Mouse (Mus musculus): ENCODE data around the gene Borcs7. TPM values are rescaled to one million over a fixed set of nuclear protein-coding genes. Genes with fewer than 3 reads are reported as not detected.
A peak's percentile ranks its signal among the peaks of the same experiment; 100 is the strongest.

Gene Borcs7
- 18.1 and 19.7 TPM in 2 replicates for polyA plus RNA-seq (2014; fragmentation: Nextera tagmentation; extraction: Ambion mirVana)

DNA sequence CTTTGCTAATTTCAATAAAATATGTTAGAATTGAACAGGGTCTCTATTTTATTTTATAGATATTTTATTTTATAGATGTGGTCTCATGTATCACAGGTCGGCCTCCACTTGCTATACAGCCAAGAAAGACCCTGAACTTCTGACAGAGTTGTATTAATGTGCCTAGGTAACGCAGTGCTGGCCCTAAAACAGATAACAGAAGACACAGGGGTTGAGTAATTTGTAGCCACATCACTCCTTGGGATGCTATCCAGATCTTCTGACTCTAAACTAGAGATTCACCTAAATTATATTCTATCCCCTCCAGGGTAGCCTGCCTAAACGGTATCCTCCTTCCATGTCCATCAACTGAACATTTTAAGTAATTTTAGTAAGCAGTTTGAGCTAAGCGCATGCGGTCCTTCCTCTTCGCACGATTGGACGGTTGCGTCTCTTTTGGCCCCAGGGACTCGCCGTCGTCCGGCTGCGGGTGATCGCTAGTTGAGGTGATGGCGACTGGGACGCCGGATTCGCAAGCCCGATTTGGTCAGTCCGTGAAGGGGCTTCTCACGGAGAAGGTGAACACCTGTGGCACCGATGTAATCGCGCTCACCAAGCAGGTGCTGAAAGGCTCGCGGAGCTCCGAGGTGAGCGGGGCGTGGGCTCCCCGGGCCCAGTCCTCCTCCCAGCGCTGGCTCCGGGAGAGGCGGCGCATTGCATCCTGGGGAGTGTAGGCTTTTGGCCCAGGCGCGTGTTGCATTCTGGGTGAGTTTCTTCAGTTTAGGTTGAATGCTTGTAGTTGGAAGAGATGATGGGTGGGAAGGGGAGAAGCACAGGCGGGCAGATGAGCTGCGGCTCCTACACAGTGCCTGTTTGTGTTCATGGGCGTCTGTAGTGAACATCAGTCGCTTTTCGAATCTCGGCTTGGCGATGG, at the start of gene Borcs7:
Gene Borcs7, plus strand, starts transcription at position 447 of the 913 bp plus-strand sequence.
- Histone ChIP-seq H3K27ac (ENCODE audit: low read length) (peak within 1 kb of the TSS; percentile 66), H3K27me3 (ENCODE audit: control insufficient read depth, insufficient read depth, low read length) (no peaks in the 10 kb centered on the region), H3K4me1 (ENCODE audit: control insufficient read depth, insufficient read depth, low read length) (0 out of 2 replicates have a peak, but pooled peaks cover 5% of the 10 kb centered on the region), H3K4me2 (replicated peaks; ENCODE audit: low read depth, low read length) (peak within 1 kb of the TSS; percentile 36), H3K4me3 (ENCODE audit: low read depth, low read length) (peak within 1 kb of the TSS; percentile 76), H3K9me3 (ENCODE audit: control insufficient read depth, low read depth, low read length) (no peaks in the 10 kb centered on the region), H3K9ac (replicated peaks; ENCODE audit: low read depth, low read length) (peak within 1 kb of the TSS; percentile 81), H3K36me3 (ENCODE audit: control insufficient read depth, insufficient read depth, low read length) (no peaks in the 10 kb centered on the region)
- 2% methylated on average over 44 of the region's 44 CpGs for WGBS
- peak; percentile 94 for ATAC-seq (ENCODE audit: insufficient number of reproducible peaks, insufficient read depth, low FRiP score, low read depth)

GRCm38 (mm10) chr19:46640780-46641179, 48.9 kb upstream of the Borcs7 start:
- no peak overlapping the region for H3K4me3 ChIP-seq (ENCODE audit: low read depth, low read length)
- H3K4me1 ChIP-seq (ENCODE audit: control insufficient read depth, insufficient read depth, low read length), result peaks cover 51% of the 10 kb centered on the region
- no peaks in the 10 kb centered on the region for H3K27me3 ChIP-seq (ENCODE audit: control insufficient read depth, insufficient read depth, low read length)
- peaks cover 12% of the 10 kb centered on the region for H3K36me3 ChIP-seq (ENCODE audit: control insufficient read depth, insufficient read depth, low read length)
- WGBS, result 79% methylated on average over 8 of the region's 8 CpGs
- H3K4me2 ChIP-seq (replicated peaks; ENCODE audit: low read depth, low read length), result no peak overlapping the region
- H3K27ac ChIP-seq (ENCODE audit: low read length), result peak overlapping the region; percentile 28; the same call in 1 of the 2 replicates
- no peak overlapping the region for H3K9ac ChIP-seq (replicated peaks; ENCODE audit: low read depth, low read length)
- ATAC-seq (ENCODE audit: insufficient number of reproducible peaks, insufficient read depth, low FRiP score, low read depth), result no peak
- H3K9me3 ChIP-seq (ENCODE audit: control insufficient read depth, low read depth, low read length), result no peaks in the 10 kb centered on the region

DNA sequence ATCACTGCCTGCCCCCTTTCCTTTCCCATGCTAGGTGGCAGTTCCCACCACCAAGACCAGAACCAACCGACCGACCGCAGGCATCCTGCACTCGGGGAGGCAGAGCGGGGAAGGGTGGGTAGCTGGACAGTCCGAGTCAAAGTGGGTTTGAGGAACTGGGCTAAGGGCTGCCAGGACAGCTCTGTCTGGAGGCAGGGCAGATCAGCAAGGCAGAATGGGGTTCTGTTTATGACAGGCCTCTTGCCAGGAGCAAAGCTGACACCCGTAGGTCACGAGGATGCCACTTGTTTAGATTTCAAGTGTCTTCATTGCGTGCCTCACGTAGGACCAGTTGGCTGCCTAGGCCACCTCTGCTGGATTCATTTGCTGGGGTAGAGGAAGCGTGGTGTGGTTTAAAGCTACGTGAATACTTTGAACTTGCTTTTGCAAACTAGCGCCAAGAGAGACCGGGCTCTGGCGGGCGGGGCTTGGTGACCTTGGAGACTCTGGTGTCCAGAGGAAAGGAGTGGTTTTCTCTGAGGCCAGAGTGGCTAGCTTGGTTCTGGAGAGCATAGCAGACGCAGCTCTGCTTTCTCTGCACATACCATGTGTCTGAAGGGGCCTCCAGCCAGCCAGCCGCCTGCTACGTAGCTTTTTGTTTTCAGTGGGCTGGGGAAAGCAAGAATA, 48.2 kb upstream of the Borcs7 start:
- 34% methylated on average over 19 of the region's 19 CpGs for WGBS
- peaks cover 48% of the 10 kb centered on the region for H3K4me1 ChIP-seq (ENCODE audit: control insufficient read depth, insufficient read depth, low read length)
- ATAC-seq (ENCODE audit: insufficient number of reproducible peaks, insufficient read depth, low FRiP score, low read depth), result peak; percentile 20; the same call in 1 of the 2 replicates

GRCm38 (mm10) chr19:46642136-46642753, 47.5 kb upstream of the Borcs7 start:
- 38% methylated on average over 22 of the region's 22 CpGs for WGBS
- Histone ChIP-seq H3K27me3 (ENCODE audit: control insufficient read depth, insufficient read depth, low read length) (no peaks in the 10 kb centered on the region), H3K9ac (replicated peaks; ENCODE audit: low read depth, low read length) (peak overlapping the region; percentile 18; the same call in 1 of the 2 replicates), H3K4me3 (ENCODE audit: low read depth, low read length) (no peak overlapping the region), H3K36me3 (ENCODE audit: control insufficient read depth, insufficient read depth, low read length) (peaks cover 19% of the 10 kb centered on the region), H3K9me3 (ENCODE audit: control insufficient read depth, low read depth, low read length) (no peaks in the 10 kb centered on the region), H3K4me2 (replicated peaks; ENCODE audit: low read depth, low read length) (peak overlapping the region; percentile 27), H3K4me1 (ENCODE audit: control insufficient read depth, insufficient read depth, low read length) (peaks cover 48% of the 10 kb centered on the region), H3K27ac (ENCODE audit: low read length) (peak overlapping the region; percentile 93)
- no peak for ATAC-seq (ENCODE audit: insufficient number of reproducible peaks, insufficient read depth, low FRiP score, low read depth)

More for the DNA sequence above, 48.2 kb upstream of the Borcs7 start:
- Histone ChIP-seq H3K9me3 (ENCODE audit: control insufficient read depth, low read depth, low read length) (no peaks in the 10 kb centered on the region), H3K4me3 (ENCODE audit: low read depth, low read length) (no peak overlapping the region), H3K36me3 (ENCODE audit: control insufficient read depth, insufficient read depth, low read length) (peaks cover 16% of the 10 kb centered on the region), H3K9ac (replicated peaks; ENCODE audit: low read depth, low read length) (0 out of 2 replicates have a peak overlapping the region, but pooled peaks have one; percentile 3), H3K4me2 (replicated peaks; ENCODE audit: low read depth, low read length) (peak overlapping the region; percentile 27), H3K27me3 (ENCODE audit: control insufficient read depth, insufficient read depth, low read length) (no peaks in the 10 kb centered on the region), H3K27ac (ENCODE audit: low read length) (peak overlapping the region; percentile 93)

DNA sequence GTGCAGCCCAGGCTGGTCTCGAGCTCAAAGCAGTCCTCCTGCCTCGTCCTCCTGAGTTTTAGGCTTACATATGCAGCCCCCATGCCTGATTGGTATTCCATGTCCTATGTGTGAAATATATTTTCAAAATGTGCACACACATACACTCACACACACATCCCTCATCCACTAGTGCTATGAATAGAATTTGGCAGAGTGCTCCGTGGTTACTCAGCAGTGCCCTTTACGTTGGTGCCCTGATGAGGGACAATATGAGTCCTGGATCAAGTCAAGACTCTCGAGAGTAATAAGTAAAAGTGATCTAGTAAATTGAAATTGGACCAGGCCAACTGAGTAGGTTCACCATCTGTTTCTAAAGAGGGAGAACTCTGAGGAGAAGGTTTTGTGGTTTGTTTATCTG, 46.5 kb upstream of the Borcs7 start:
- WGBS, result 79% methylated on average over 5 of the region's 5 CpGs
- Histone ChIP-seq H3K4me1 (ENCODE audit: control insufficient read depth, insufficient read depth, low read length) (peaks cover 48% of the 10 kb centered on the region), H3K27ac (ENCODE audit: low read length) (no peak overlapping the region; the same call in 1 of the 2 replicates), H3K9ac (replicated peaks; ENCODE audit: low read depth, low read length) (no peak overlapping the region), H3K4me2 (replicated peaks; ENCODE audit: low read depth, low read length) (no peak overlapping the region), H3K9me3 (ENCODE audit: control insufficient read depth, low read depth, low read length) (no peaks in the 10 kb centered on the region), H3K27me3 (ENCODE audit: control insufficient read depth, insufficient read depth, low read length) (no peaks in the 10 kb centered on the region), H3K4me3 (ENCODE audit: low read depth, low read length) (no peak overlapping the region), H3K36me3 (ENCODE audit: control insufficient read depth, insufficient read depth, low read length) (peaks cover 22% of the 10 kb centered on the region)
- ATAC-seq (ENCODE audit: insufficient number of reproducible peaks, insufficient read depth, low FRiP score, low read depth), result no peak

DNA sequence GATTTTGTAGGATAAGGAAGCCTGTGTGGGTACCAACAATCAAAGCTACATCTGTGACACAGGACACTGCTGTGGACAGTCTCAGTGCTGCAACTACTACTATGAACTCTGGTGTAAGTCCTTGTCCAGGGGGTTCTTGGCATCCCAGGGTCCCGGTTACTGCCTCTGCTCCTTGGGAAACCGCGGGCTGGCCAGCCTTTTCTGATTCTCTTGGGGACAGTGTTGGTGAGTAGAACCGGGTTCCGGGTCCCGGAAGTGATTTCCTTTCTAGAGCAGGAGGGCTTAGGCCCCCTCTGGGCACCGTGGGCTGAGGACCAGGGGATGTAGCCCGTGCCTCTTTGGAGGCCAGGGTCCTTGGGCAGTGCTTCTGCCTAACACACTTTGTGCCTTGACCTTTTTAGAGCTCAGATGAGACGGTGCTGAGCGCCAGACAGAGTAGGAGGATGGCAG, 45.3 kb upstream of the Borcs7 start:
- Histone ChIP-seq H3K27ac (ENCODE audit: low read length) (peak overlapping the region; percentile 70), H3K27me3 (ENCODE audit: control insufficient read depth, insufficient read depth, low read length) (no peaks in the 10 kb centered on the region), H3K9ac (replicated peaks; ENCODE audit: low read depth, low read length) (no peak overlapping the region), H3K4me3 (ENCODE audit: low read depth, low read length) (no peak overlapping the region), H3K9me3 (ENCODE audit: control insufficient read depth, low read depth, low read length) (no peaks in the 10 kb centered on the region), H3K4me2 (replicated peaks; ENCODE audit: low read depth, low read length) (no peak overlapping the region), H3K4me1 (ENCODE audit: control insufficient read depth, insufficient read depth, low read length) (peaks cover 48% of the 10 kb centered on the region), H3K36me3 (ENCODE audit: control insufficient read depth, insufficient read depth, low read length) (peaks cover 18% of the 10 kb centered on the region)
- 79% methylated on average over 10 of the region's 10 CpGs for WGBS
- ATAC-seq (ENCODE audit: insufficient number of reproducible peaks, insufficient read depth, low FRiP score, low read depth), result no peak

- peaks cover 18% of the 10 kb centered on the region for H3K36me3 ChIP-seq (ENCODE audit: control insufficient read depth, insufficient read depth, low read length)
- peak; percentile 56 for ATAC-seq (ENCODE audit: insufficient number of reproducible peaks, insufficient read depth, low FRiP score, low read depth)
- H3K4me2 ChIP-seq (replicated peaks; ENCODE audit: low read depth, low read length), result no peak overlapping the region
- no peaks in the 10 kb centered on the region for H3K27me3 ChIP-seq (ENCODE audit: control insufficient read depth, insufficient read depth, low read length)
- WGBS, result 39% methylated on average over 12 of the region's 12 CpGs
- no peak overlapping the region for H3K4me3 ChIP-seq (ENCODE audit: low read depth, low read length)
- peaks cover 48% of the 10 kb centered on the region for H3K4me1 ChIP-seq (ENCODE audit: control insufficient read depth, insufficient read depth, low read length)
- H3K9me3 ChIP-seq (ENCODE audit: control insufficient read depth, low read depth, low read length), result no peaks in the 10 kb centered on the region
- peak overlapping the region; percentile 70 for H3K27ac ChIP-seq (ENCODE audit: low read length)
- H3K9ac ChIP-seq (replicated peaks; ENCODE audit: low read depth, low read length), result no peak overlapping the region
Measured at GRCm38 (mm10) chr19:46644793-46645602, 44.7 kb upstream of the Borcs7 start.

All from stomach, embryonic 14.5 days (tissue).